Mouse (Mus musculus): ENCODE data around the gene Onecut1. TPM values are rescaled to one million over a fixed set of nuclear protein-coding genes. Genes with fewer than 3 reads are reported as not detected.

The Onecut1 gene
- polyA plus RNA-seq, 1 experiment from 2014 or later = 0.81 TPM

GRCm38 (mm10) chr9:74923291-74923977 is 61.7 kb downstream of the Onecut1 start:
- ATAC-seq (replicated peaks; ENCODE audit: insufficient number of reproducible peaks, low FRiP score, low TSS enrichment, low read depth) (no peak), DNase-seq (ENCODE audit: low spot score) (no peak)
- H3K27me3 ChIP-seq (ENCODE audit: control insufficient read depth, insufficient read depth, low read length) = no peaks in the 10 kb centered on the region
- no peak overlapping the region for H3K9ac ChIP-seq (replicated peaks; ENCODE audit: low read length)
- no peak overlapping the region for H3K4me2 ChIP-seq (ENCODE audit: low read depth, low read length)
- no peaks in the 10 kb centered on the region for H3K36me3 ChIP-seq (replicated peaks; ENCODE audit: control insufficient read depth, insufficient read depth, low read depth, low read length)
- H3K4me1 ChIP-seq (ENCODE audit: control insufficient read depth, insufficient read depth, low read length) = no peaks in the 10 kb centered on the region
- WGBS = 88% methylated on average over 6 of the region's 6 CpGs
- H3K9me3 ChIP-seq (replicated peaks; ENCODE audit: control insufficient read depth, low read length) = no peaks in the 10 kb centered on the region
- H3K27ac ChIP-seq (replicated peaks; ENCODE audit: low read depth, low read length) = no peak overlapping the region
- H3K4me3 ChIP-seq (ENCODE audit: low read depth, low read length) = no peak overlapping the region

- ATAC-seq (replicated peaks; ENCODE audit: insufficient number of reproducible peaks, low FRiP score, low TSS enrichment, low read depth) = no peak
- 71% methylated on average over 10 of the region's 10 CpGs for WGBS
- no peak overlapping the region for H3K27ac ChIP-seq (replicated peaks; ENCODE audit: low read depth, low read length)
These were observed 63.6 kb downstream of the Onecut1 start for GRCm38 (mm10) chr9:74925220-74925769.

GRCm38 (mm10) chr9:74929981-74930423 is 68.3 kb downstream of the Onecut1 start:
- 88% methylated on average over 4 of the region's 4 CpGs for WGBS

More at GRCm38 (mm10) chr9:74925220-74925769, 63.6 kb downstream of the Onecut1 start:
- no peaks in the 10 kb centered on the region for H3K9me3 ChIP-seq (replicated peaks; ENCODE audit: control insufficient read depth, low read length)
- no peak overlapping the region for H3K4me3 ChIP-seq (ENCODE audit: low read depth, low read length)
- no peaks in the 10 kb centered on the region for H3K27me3 ChIP-seq (ENCODE audit: control insufficient read depth, insufficient read depth, low read length)
- no peak overlapping the region for H3K4me2 ChIP-seq (ENCODE audit: low read depth, low read length)
- DNase-seq (ENCODE audit: low spot score) = peak; percentile 23
- H3K9ac ChIP-seq (replicated peaks; ENCODE audit: low read length) = no peak overlapping the region
- H3K36me3 ChIP-seq (replicated peaks; ENCODE audit: control insufficient read depth, insufficient read depth, low read depth, low read length) = no peaks in the 10 kb centered on the region
- H3K4me1 ChIP-seq (ENCODE audit: control insufficient read depth, insufficient read depth, low read length) = no peaks in the 10 kb centered on the region

GRCm38 (mm10) chr9:74930653-74931052 is 68.9 kb downstream of the Onecut1 start:
- no peaks in the 10 kb centered on the region for H3K36me3 ChIP-seq (replicated peaks; ENCODE audit: control insufficient read depth, insufficient read depth, low read depth, low read length)
- H3K9ac ChIP-seq (replicated peaks; ENCODE audit: low read length) = no peak overlapping the region
- H3K27ac ChIP-seq (replicated peaks; ENCODE audit: low read depth, low read length) = no peak overlapping the region
- H3K4me2 ChIP-seq (ENCODE audit: low read depth, low read length) = no peak overlapping the region
- no peak for ATAC-seq (replicated peaks; ENCODE audit: insufficient number of reproducible peaks, low FRiP score, low TSS enrichment, low read depth)
- WGBS = 82% methylated on average over 5 of the region's 5 CpGs
- DNase-seq (ENCODE audit: low spot score) = no peak
- no peaks in the 10 kb centered on the region for H3K4me1 ChIP-seq (ENCODE audit: control insufficient read depth, insufficient read depth, low read length)
- no peak overlapping the region for H3K4me3 ChIP-seq (ENCODE audit: low read depth, low read length)
- no peaks in the 10 kb centered on the region for H3K9me3 ChIP-seq (replicated peaks; ENCODE audit: control insufficient read depth, low read length)
- no peaks in the 10 kb centered on the region for H3K27me3 ChIP-seq (ENCODE audit: control insufficient read depth, insufficient read depth, low read length)

More at GRCm38 (mm10) chr9:74929981-74930423, 68.3 kb downstream of the Onecut1 start:
- ATAC-seq (replicated peaks; ENCODE audit: insufficient number of reproducible peaks, low FRiP score, low TSS enrichment, low read depth) (no peak), DNase-seq (ENCODE audit: low spot score) (no peak)
- Histone ChIP-seq H3K27me3 (ENCODE audit: control insufficient read depth, insufficient read depth, low read length) (no peaks in the 10 kb centered on the region), H3K4me1 (ENCODE audit: control insufficient read depth, insufficient read depth, low read length) (no peaks in the 10 kb centered on the region), H3K9me3 (replicated peaks; ENCODE audit: control insufficient read depth, low read length) (no peaks in the 10 kb centered on the region), H3K27ac (replicated peaks; ENCODE audit: low read depth, low read length) (no peak overlapping the region), H3K4me3 (ENCODE audit: low read depth, low read length) (no peak overlapping the region), H3K9ac (replicated peaks; ENCODE audit: low read length) (no peak overlapping the region), H3K4me2 (ENCODE audit: low read depth, low read length) (no peak overlapping the region), H3K36me3 (replicated peaks; ENCODE audit: control insufficient read depth, insufficient read depth, low read depth, low read length) (no peaks in the 10 kb centered on the region)

- H3K27ac ChIP-seq (replicated peaks; ENCODE audit: low read depth, low read length) = no peak overlapping the region
- no peak overlapping the region for H3K4me2 ChIP-seq (ENCODE audit: low read depth, low read length)
- no peak for ATAC-seq (replicated peaks; ENCODE audit: insufficient number of reproducible peaks, low FRiP score, low TSS enrichment, low read depth)
- H3K36me3 ChIP-seq (replicated peaks; ENCODE audit: control insufficient read depth, insufficient read depth, low read depth, low read length) = no peaks in the 10 kb centered on the region
- H3K9me3 ChIP-seq (replicated peaks; ENCODE audit: control insufficient read depth, low read length) = no peaks in the 10 kb centered on the region
- no peak overlapping the region for H3K4me3 ChIP-seq (ENCODE audit: low read depth, low read length)
- H3K4me1 ChIP-seq (ENCODE audit: control insufficient read depth, insufficient read depth, low read length) = no peaks in the 10 kb centered on the region
- H3K27me3 ChIP-seq (ENCODE audit: control insufficient read depth, insufficient read depth, low read length) = no peaks in the 10 kb centered on the region
- DNase-seq (ENCODE audit: low spot score) = no peak
- no peak overlapping the region for H3K9ac ChIP-seq (replicated peaks; ENCODE audit: low read length)
- 75% methylated on average over 3 of the region's 3 CpGs for WGBS
These were observed 73.6 kb downstream of the Onecut1 start for GRCm38 (mm10) chr9:74935289-74935688.

- WGBS = 92% methylated on average over 3 of the region's 3 CpGs
- Histone ChIP-seq H3K27ac (replicated peaks; ENCODE audit: low read depth, low read length) (no peak overlapping the region), H3K36me3 (replicated peaks; ENCODE audit: control insufficient read depth, insufficient read depth, low read depth, low read length) (no peaks in the 10 kb centered on the region), H3K27me3 (ENCODE audit: control insufficient read depth, insufficient read depth, low read length) (no peaks in the 10 kb centered on the region), H3K4me3 (ENCODE audit: low read depth, low read length) (no peak overlapping the region), H3K4me1 (ENCODE audit: control insufficient read depth, insufficient read depth, low read length) (no peaks in the 10 kb centered on the region), H3K9ac (replicated peaks; ENCODE audit: low read length) (no peak overlapping the region), H3K9me3 (replicated peaks; ENCODE audit: control insufficient read depth, low read length) (no peaks in the 10 kb centered on the region), H3K4me2 (ENCODE audit: low read depth, low read length) (no peak overlapping the region)
- no peak for DNase-seq (ENCODE audit: low spot score)
- ATAC-seq (replicated peaks; ENCODE audit: insufficient number of reproducible peaks, low FRiP score, low TSS enrichment, low read depth) = no peak
These were observed 76.0 kb downstream of the Onecut1 start for GRCm38 (mm10) chr9:74937761-74938160.

GRCm38 (mm10) chr9:74938670-74939534 is 77.2 kb downstream of the Onecut1 start:
- H3K4me2 ChIP-seq (ENCODE audit: low read depth, low read length) = no peak overlapping the region
- no peak overlapping the region for H3K27ac ChIP-seq (replicated peaks; ENCODE audit: low read depth, low read length)
- no peak for DNase-seq (ENCODE audit: low spot score)
- WGBS = 80% methylated on average over 12 of the region's 12 CpGs
- H3K4me1 ChIP-seq (ENCODE audit: control insufficient read depth, insufficient read depth, low read length) = no peaks in the 10 kb centered on the region
- H3K36me3 ChIP-seq (replicated peaks; ENCODE audit: control insufficient read depth, insufficient read depth, low read depth, low read length) = no peaks in the 10 kb centered on the region
- H3K27me3 ChIP-seq (ENCODE audit: control insufficient read depth, insufficient read depth, low read length) = no peaks in the 10 kb centered on the region
- H3K4me3 ChIP-seq (ENCODE audit: low read depth, low read length) = no peak overlapping the region
- no peak overlapping the region for H3K9ac ChIP-seq (replicated peaks; ENCODE audit: low read length)
- no peak for ATAC-seq (replicated peaks; ENCODE audit: insufficient number of reproducible peaks, low FRiP score, low TSS enrichment, low read depth)
- no peaks in the 10 kb centered on the region for H3K9me3 ChIP-seq (replicated peaks; ENCODE audit: control insufficient read depth, low read length)

Data from embryonic facial prominence, embryonic 11.5 days (tissue).